Mouse (Mus musculus): Measurements from ENCODE around the gene Snx22. TPM values are rescaled to one million over a fixed set of nuclear protein-coding genes. Genes with fewer than 3 reads are reported as not detected.
A peak's percentile ranks its signal among the peaks of the same experiment; 100 is the strongest.

Gene Snx22
- 1 to 10 TPM; 5.5 to 6.0 TPM for total RNA-seq (2021)

GRCm38 (mm10) chr9:66069583-66069982 is at the start of gene Snx22:
Snx22 (minus strand) TSS chr9:66069719.
- DNase-seq = peak; percentile 62 to 71

GRCm38 (mm10) chr9:66116890-66117289 is 47.4 kb upstream of the Snx22 start:
- DNase-seq = no peak

- no peak for DNase-seq
Measured at GRCm38 (mm10) chr9:66114341-66114740, 44.8 kb upstream of the Snx22 start.

- no peak for DNase-seq
Measured at GRCm38 (mm10) chr9:66110611-66111379, 41.3 kb upstream of the Snx22 start.

GRCm38 (mm10) chr9:66110126-66110525 is 40.6 kb upstream of the Snx22 start:
- no peak for DNase-seq

- DNase-seq = no peak
Measured at GRCm38 (mm10) chr9:66109574-66109973, 40.1 kb upstream of the Snx22 start.

- no peak for DNase-seq
Measured at GRCm38 (mm10) chr9:66105168-66105567, 35.6 kb upstream of the Snx22 start.

GRCm38 (mm10) chr9:66104601-66105000 is 35.1 kb upstream of the Snx22 start:
- no peak for DNase-seq

- no peak for DNase-seq
Measured at GRCm38 (mm10) chr9:66102668-66103067, 33.1 kb upstream of the Snx22 start.

- peak; percentile 34 to 48 for DNase-seq
Measured at GRCm38 (mm10) chr9:66101577-66101976, 32.1 kb upstream of the Snx22 start.

GRCm38 (mm10) chr9:66092664-66093063 is 23.1 kb upstream of the Snx22 start:
- DNase-seq = no peak

- DNase-seq = no peak
Measured at GRCm38 (mm10) chr9:66091327-66092231, 22.1 kb upstream of the Snx22 start.

GRCm38 (mm10) chr9:66090593-66091244 is 21.2 kb upstream of the Snx22 start:
- no peak for DNase-seq

- DNase-seq = peak in 1 of 2 experiments; percentile 48
Measured at GRCm38 (mm10) chr9:66088411-66088810, 18.9 kb upstream of the Snx22 start.

- no peak for DNase-seq
Measured at GRCm38 (mm10) chr9:66087062-66087461, 17.5 kb upstream of the Snx22 start.

GRCm38 (mm10) chr9:66084171-66084570 is 14.7 kb upstream of the Snx22 start:
- no peak for DNase-seq

- DNase-seq = no peak
Measured at GRCm38 (mm10) chr9:66081999-66082398, 12.5 kb upstream of the Snx22 start.

- DNase-seq = no peak
Measured at GRCm38 (mm10) chr9:66080804-66081459, 11.4 kb upstream of the Snx22 start.

- peak in 1 of 2 experiments; percentile 39 for DNase-seq
Measured at GRCm38 (mm10) chr9:66078493-66078892, 9.0 kb upstream of the Snx22 start.

- DNase-seq = no peak
Measured at GRCm38 (mm10) chr9:66078072-66078471, 8.6 kb upstream of the Snx22 start.

- no peak for DNase-seq
Measured at GRCm38 (mm10) chr9:66072754-66073153, 3.2 kb upstream of the Snx22 start.

GRCm38 (mm10) chr9:66070151-66070550 is 632 bp upstream of the Snx22 start:
- no peak for DNase-seq
